In genomic region chr6:87671771-87672517, GRCm38 (mm10) we compare ENCODE assay signal across 8 mouse cellular contexts. TPM values are rescaled to one million over a fixed set of nuclear protein-coding genes. Genes with fewer than 3 reads are reported as not detected.
A peak's percentile ranks its signal among the peaks of the same experiment; 100 is the strongest.
DNase-seq lines count a peak whose midpoint lies in the region; ATAC-seq and TF ChIP-seq lines count a peak whose summit lies in the region.

Aplf (minus strand) TSS chr6:87672193.

- H3K9ac ChIP-seq in CH12.LX (ENCODE audit: insufficient read depth, low read depth), result peak within 1 kb of the TSS; percentile 60
- peak within 1 kb of the TSS; percentile 64 for H3K9ac ChIP-seq in forebrain, embryonic 11.5 days (ENCODE audit: low read length)
- H3K9ac ChIP-seq in heart, embryonic 16.5 days (ENCODE audit: low read length), result peak within 1 kb of the TSS; percentile 80
- peak within 1 kb of the TSS; percentile 81 for H3K9ac ChIP-seq in liver, embryonic 15.5 days
- peak within 1 kb of the TSS; percentile 68 for H3K9ac ChIP-seq in neural tube, embryonic 12.5 days

- no peaks in the 10 kb centered on the region for H3K9me3 ChIP-seq in CH12.LX (replicated peaks; ENCODE audit: low read length)
- H3K9me3 ChIP-seq in forebrain, embryonic 11.5 days (ENCODE audit: control insufficient read depth, low read length), result no peaks in the 10 kb centered on the region
- H3K9me3 ChIP-seq in heart, embryonic 16.5 days (replicated peaks; ENCODE audit: control insufficient read depth, low read length), result no peaks in the 10 kb centered on the region
- H3K9me3 ChIP-seq in liver, embryonic 15.5 days (replicated peaks), result no peaks in the 10 kb centered on the region
- no peaks in the 10 kb centered on the region for H3K9me3 ChIP-seq in neural tube, embryonic 12.5 days

- dilution Hi-C loops in CH12.LX (cut with MboI; ENCODE audit: extremely low pct_ligation_motif_present, extremely low pct_unique_long_range_greater_than_20kb, low sequenced_read_pairs), result no loop called here

- WGBS in forebrain, embryonic 11.5 days, result under 1% methylated on average over 33 of the region's 33 CpGs
- under 1% methylated on average over 33 of the region's 33 CpGs for WGBS in heart, embryonic 16.5 days
- WGBS in liver, embryonic 15.5 days (ENCODE audit: insufficient replicate concordance), result under 1% methylated on average over 33 of the region's 33 CpGs
- under 1% methylated on average over 33 of the region's 33 CpGs for WGBS in neural tube, embryonic 12.5 days

- no peak within 1 kb of the TSS for H3K27ac ChIP-seq in CH12.LX (ENCODE audit: insufficient read depth, low read depth)
- H3K27ac ChIP-seq in forebrain, embryonic 11.5 days (ENCODE audit: low read depth, low read length), result no peak within 1 kb of the TSS
- H3K27ac ChIP-seq in heart, embryonic 16.5 days (ENCODE audit: low read length), result peak within 1 kb of the TSS; percentile 49
- H3K27ac ChIP-seq in liver, embryonic 15.5 days (replicated peaks), result peak within 1 kb of the TSS; percentile 97
- no peak within 1 kb of the TSS for H3K27ac ChIP-seq in neural tube, embryonic 12.5 days

- DNase-seq in CH12.LX (ENCODE audit: extremely low read depth), result peak; percentile 99
- peak; percentile 97 for DNase-seq in c-Kit-positive CD71-positive TER-119-negative erythroid progenitor cells, embryonic 14.5 days (ENCODE audit: low read depth)
- peak; percentile 93 for DNase-seq in forebrain, embryonic 11.5 days (ENCODE audit: low spot score)
- DNase-seq in kidney, postnatal 36 days, result peak; percentile 92 to 96
- DNase-seq in telencephalon, adult 2 months (ENCODE audit: low read depth, low spot score), result peak; percentile 99

- peak within 1 kb of the TSS; percentile 65 for H3K4me2 ChIP-seq in CH12.LX (ENCODE audit: insufficient read depth, low read depth, poor library complexity, severe bottlenecking)
- H3K4me2 ChIP-seq in forebrain, embryonic 11.5 days (ENCODE audit: low read depth, low read length, severe bottlenecking), result peak within 1 kb of the TSS; percentile 90
- peak within 1 kb of the TSS; percentile 94 for H3K4me2 ChIP-seq in heart, embryonic 16.5 days (ENCODE audit: low read depth, low read length)
- H3K4me2 ChIP-seq in liver, embryonic 15.5 days, result peak within 1 kb of the TSS; percentile 76
- H3K4me2 ChIP-seq in neural tube, embryonic 12.5 days (replicated peaks), result peak within 1 kb of the TSS; percentile 93

- H3K79me2 ChIP-seq in CH12.LX (replicated peaks; ENCODE audit: control insufficient read depth, extremely low read depth, insufficient read depth, poor library complexity, severe bottlenecking), result no peaks in the 10 kb centered on the region

- no peak for TF ChIP-seq EP300 in CH12.LX (IDR thresholded peaks at IDR 0.05; ENCODE audit: low read length)

- H3K4me1 ChIP-seq in CH12.LX (ENCODE audit: control insufficient read depth in 1 of 2, insufficient read depth in 2 of 2), result peaks cover 0 to 23% of the 10 kb centered on the region in 2 experiments; a peak in 2 of 4 replicates
- 0 out of 2 replicates have a peak, but pooled peaks cover 2% of the 10 kb centered on the region for H3K4me1 ChIP-seq in forebrain, embryonic 11.5 days (replicated peaks; ENCODE audit: control insufficient read depth, insufficient read depth, low read length)
- peaks cover 14% of the 10 kb centered on the region for H3K4me1 ChIP-seq in heart, embryonic 16.5 days (ENCODE audit: control insufficient read depth, insufficient read depth, low read length)
- H3K4me1 ChIP-seq in liver, embryonic 15.5 days (replicated peaks), result peaks cover 62% of the 10 kb centered on the region
- H3K4me1 ChIP-seq in neural tube, embryonic 12.5 days, result peaks cover 17% of the 10 kb centered on the region

- H3K4me3 ChIP-seq in CH12.LX (replicated peaks in 1 of 3; ENCODE audit: low read depth in 2 of 3, low read length in 2 of 3, poor library complexity in 1 of 3), result peak within 1 kb of the TSS; percentile 67 to 92 (median 77)
- H3K4me3 ChIP-seq in forebrain, embryonic 11.5 days (ENCODE audit: low read depth, low read length), result peak within 1 kb of the TSS; percentile 80
- H3K4me3 ChIP-seq in heart, embryonic 16.5 days (ENCODE audit: low read length), result peak within 1 kb of the TSS; percentile 83
- peak within 1 kb of the TSS; percentile 79 for H3K4me3 ChIP-seq in liver, embryonic 15.5 days (replicated peaks)
- peak within 1 kb of the TSS; percentile 75 for H3K4me3 ChIP-seq in neural tube, embryonic 12.5 days

- in situ Hi-C loops in CH12.LX (cut with MboI; ENCODE audit: low pct_ligation_motif_present, low pct_unique_long_range_greater_than_20kb, low sequenced_read_pairs), result loop anchor here (5.0 to 25.0 kb wide), 2 partner anchors 210 to 275 kb away; no protein-coding TSS in a partner anchor

- peak; percentile 99 for ATAC-seq in forebrain, embryonic 11.5 days (replicated peaks; ENCODE audit: low FRiP score)
- peak; percentile 100 for ATAC-seq in heart, embryonic 16.5 days (replicated peaks; ENCODE audit: extremely low read depth, insufficient read depth, low FRiP score)
- peak; percentile 96 for ATAC-seq in liver, embryonic 15.5 days (ENCODE audit: insufficient read depth)
- ATAC-seq in neural tube, embryonic 12.5 days (ENCODE audit: low FRiP score, low read depth), result peak; percentile 99

- no peak for TF ChIP-seq RAD21 in CH12.LX (IDR thresholded peaks at IDR 0.05; ENCODE audit: low read depth, low read length)

- TF ChIP-seq POLR2A in CH12.LX (IDR thresholded peaks at IDR 0.05; ENCODE audit: low read depth, low read length), result peak; percentile 74

- H3K36me3 ChIP-seq in CH12.LX (replicated peaks in 1 of 2; ENCODE audit: control insufficient read depth in 1 of 2, insufficient read depth in 1 of 2, low read length in 1 of 2), result peaks cover 3 to 6% of the 10 kb centered on the region in 2 experiments
- no peaks in the 10 kb centered on the region for H3K36me3 ChIP-seq in forebrain, embryonic 11.5 days (ENCODE audit: control insufficient read depth, insufficient read depth, low read length)
- H3K36me3 ChIP-seq in heart, embryonic 16.5 days (ENCODE audit: control insufficient read depth, insufficient read depth), result no peaks in the 10 kb centered on the region
- peaks cover 8% of the 10 kb centered on the region; the same call in 1 of the 2 replicates for H3K36me3 ChIP-seq in liver, embryonic 15.5 days (replicated peaks)
- no peaks in the 10 kb centered on the region for H3K36me3 ChIP-seq in neural tube, embryonic 12.5 days

- no peak for TF ChIP-seq CTCF in CH12.LX (conservative IDR thresholded peaks at IDR 0.05 in 1 of 2, IDR thresholded peaks at IDR 0.05 in 1 of 2; ENCODE audit: low read depth in 2 of 2, low read length in 2 of 2)

- H3K27me3 ChIP-seq in CH12.LX (replicated peaks), result no peaks in the 10 kb centered on the region
- no peaks in the 10 kb centered on the region for H3K27me3 ChIP-seq in forebrain, embryonic 11.5 days (ENCODE audit: control insufficient read depth, insufficient read depth, low read length)
- no peaks in the 10 kb centered on the region for H3K27me3 ChIP-seq in heart, embryonic 16.5 days (ENCODE audit: control insufficient read depth, insufficient read depth, low read length)
- no peaks in the 10 kb centered on the region for H3K27me3 ChIP-seq in liver, embryonic 15.5 days
- no peaks in the 10 kb centered on the region for H3K27me3 ChIP-seq in neural tube, embryonic 12.5 days (replicated peaks)

TF ChIP-seq in CH12.LX, 34 proteins besides CTCF, POLR2A, EP300 and RAD21:
- TF ChIP-seq SIN3A (IDR thresholded peaks at IDR 0.05; ENCODE audit: low read length) (peak; percentile 92), ZMIZ1 (IDR thresholded peaks at IDR 0.05; ENCODE audit: low read depth, low read length) (no peak; the same call in 1 of the 2 replicates), ZNF384 (IDR thresholded peaks at IDR 0.05; ENCODE audit: low read depth, low read length) (no peak), TCF12 (IDR thresholded peaks at IDR 0.05; ENCODE audit: low read depth, low read length) (0 out of 2 replicates have a peak, but pooled peaks have one; percentile 42), IRF4 (IDR thresholded peaks at IDR 0.05; ENCODE audit: low read depth, low read length) (0 out of 2 replicates have a peak, but pooled peaks have one; percentile 27), GABPA (IDR thresholded peaks at IDR 0.05; ENCODE audit: insufficient replicate concordance, low read depth, low read length) (peak; percentile 69; the same call in 1 of the 2 replicates), NRF1 (IDR thresholded peaks at IDR 0.05; ENCODE audit: low read depth, low read length) (peak; percentile 57; the same call in 1 of the 2 replicates), MAZ (IDR thresholded peaks at IDR 0.05; ENCODE audit: low read depth, low read length) (no peak), ELF1 (IDR thresholded peaks at IDR 0.05; ENCODE audit: low read depth, low read length) (peak; percentile 94), POLR2AphosphoS2 (IDR thresholded peaks at IDR 0.05; ENCODE audit: low read depth, low read length) (no peak), NELFE (IDR thresholded peaks at IDR 0.05; ENCODE audit: low read depth, low read length) (peak; percentile 71), MXI1 (IDR thresholded peaks at IDR 0.05; ENCODE audit: low read depth, low read length) (peak; percentile 84), HCFC1 (IDR thresholded peaks at IDR 0.05; ENCODE audit: low read depth, low read length) (peak; percentile 98), MYC (IDR thresholded peaks at IDR 0.05; ENCODE audit: low read depth, low read length) (0 out of 2 replicates have a peak, but pooled peaks have one; percentile 33), SMC3 (IDR thresholded peaks at IDR 0.05; ENCODE audit: low read depth, low read length) (no peak), ZC3H11A (IDR thresholded peaks at IDR 0.05; ENCODE audit: low read depth, low read length) (no peak), UBTF (IDR thresholded peaks at IDR 0.05; ENCODE audit: low read depth, low read length) (no peak), KAT2A (IDR thresholded peaks at IDR 0.05; ENCODE audit: insufficient replicate concordance, low read length) (peak; percentile 97), TBP (conservative IDR thresholded peaks at IDR 0.05; ENCODE audit: low read depth, low read length) (peak; percentile 78)

RNA-seq across cellular contexts. Expression of gene Aplf, which starts in this region (rescaled TPM):
- total RNA-seq in CH12.LX (2012; rRNA removed) (9.1 and 10.3 TPM in 2 replicates), CH12.LX (2014; rRNA removed) (13.8 and 15.8 TPM in 2 replicates)
- 11.1 and 11.9 TPM in 2 replicates for polyA plus RNA-seq in CH12.LX (2012; ENCODE audit: insufficient read length, low read depth)
- 13.6 and 15.1 TPM in 2 replicates for polyA plus RNA-seq in forebrain, embryonic 11.5 days (2014; fragmentation: Nextera tagmentation; extraction: Ambion mirVana)
- polyA plus RNA-seq in heart, embryonic 16.5 days (2015; fragmentation: Nextera tagmentation; extraction: Ambion mirVana), result 7.2 and 7.9 TPM in 2 replicates
- 14.6 and 15.5 TPM in 2 replicates for polyA plus RNA-seq in liver, embryonic 15.5 days (2015; fragmentation: Nextera tagmentation; extraction: Ambion mirVana)
- 12.3 and 13.0 TPM in 2 replicates for polyA plus RNA-seq in neural tube, embryonic 12.5 days (2016; fragmentation: Nextera tagmentation; extraction: Ambion mirVana)

Comparison
In these comparisons a context has a peak if more than half of its experiments do, and no peak if none do; other contexts are left out.
1. H3K27ac ChIP-seq: peak in heart, embryonic 16.5 days (single experiment) and liver, embryonic 15.5 days (single experiment); none in CH12.LX (single experiment), forebrain, embryonic 11.5 days (single experiment) and neural tube, embryonic 12.5 days (single experiment).
2. Peak in every context shown above with its lines, with median percentiles within 50 percentile points of each other: DNase-seq, H3K4me2 ChIP-seq, H3K4me3 ChIP-seq, H3K9ac ChIP-seq and ATAC-seq.